Mouse (Mus musculus) lung, adult 10 weeks (tissue): ENCODE measurements around the gene Scn11a. TPM values are rescaled to one million over a fixed set of nuclear protein-coding genes. Genes with fewer than 3 reads are reported as not detected.

Experiments
- polyA plus RNA-seq: library from polyadenylated mRNA; stranded (reverse); fragments of 350-450 nt; fragmentation: Illumina TruSeq; extraction: RNeasy Lipid Tissue Mini Kit (QIAGEN cat#74804); gene quantifications from one replicate; pipeline ENCODE4 v1.2.3, GENCODE M21; 2014; ENCODE audit warnings: low read depth, low replicate concordance; ENCODE audit not compliant: insufficient read depth

The Scn11a gene
- not detected for polyA plus RNA-seq

DNA sequence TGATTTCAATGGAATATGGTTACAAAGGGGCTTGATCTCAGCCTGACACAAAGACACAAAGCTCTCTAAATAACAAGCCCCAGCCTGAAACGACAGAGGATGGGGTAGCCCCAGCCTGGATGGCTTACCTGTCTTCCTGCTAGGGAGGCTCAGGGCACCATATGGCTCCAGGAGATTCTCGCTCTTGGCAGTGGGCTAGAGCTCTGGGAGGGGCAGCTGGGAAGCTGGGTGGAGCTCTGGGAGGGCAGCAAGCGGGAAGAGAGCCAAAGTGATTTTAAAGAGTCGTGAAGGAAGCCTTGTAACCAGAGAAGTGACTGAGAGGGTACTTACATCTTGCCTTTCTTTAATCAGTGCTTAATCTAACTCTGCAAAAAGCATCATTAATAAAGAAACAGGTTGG lies at the start of gene Scn11a:
Scn11a (minus strand) TSS at position 160 of the 400 bp plus-strand sequence.

DNA sequence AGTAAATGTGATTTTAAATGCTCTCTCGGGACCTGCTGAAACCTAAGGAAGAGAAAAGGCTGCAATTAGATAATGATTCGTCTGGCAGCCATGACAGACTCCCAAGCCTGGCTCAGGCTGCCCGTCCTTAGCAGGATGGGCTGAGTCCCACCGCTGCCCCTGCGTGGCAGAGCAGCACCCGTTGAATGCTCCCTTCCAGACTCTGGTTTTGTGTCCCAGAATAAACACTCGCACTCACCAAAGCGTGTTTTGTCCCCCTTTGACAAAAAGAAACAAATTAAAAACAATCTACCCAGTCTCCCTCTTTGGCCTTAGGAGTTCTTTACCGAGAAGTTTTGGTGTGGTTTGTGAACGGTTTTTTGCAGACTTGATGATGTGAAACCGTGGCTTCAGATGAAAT lies 106.0 kb downstream of the Scn11a start, which contains the start of gene Scn10a:
Scn10a (minus strand) TSS at position 101 of the 400 bp plus-strand sequence.

Other genes starting within 250 kb of the Scn11a start
- 1.1 TPM for gene Scn5a, start 246.4 kb downstream of the Scn11a start, polyA plus RNA-seq
- gene Scn10a, start 106.1 kb downstream of the Scn11a start, polyA plus RNA-seq: 0.09 TPM
- 18.9 TPM for gene Wdr48, start 69.4 kb upstream of the Scn11a start, polyA plus RNA-seq
- gene Gorasp1, start 112.1 kb upstream of the Scn11a start, polyA plus RNA-seq: 6.2 TPM
- gene Ttc21a, start 112.2 kb upstream of the Scn11a start, polyA plus RNA-seq: 3.6 TPM
- 19.1 TPM for gene Csrnp1, start 159.2 kb upstream of the Scn11a start, polyA plus RNA-seq
- 0.68 TPM for gene Xirp1, start 198.1 kb upstream of the Scn11a start, polyA plus RNA-seq
- gene Cx3cr1, start 244.4 kb upstream of the Scn11a start, polyA plus RNA-seq: 4.2 TPM